Mouse (Mus musculus): ENCODE measurements around the gene Hip1r. TPM values are rescaled to one million over a fixed set of nuclear protein-coding genes. Genes with fewer than 3 reads are reported as not detected.

The Hip1r gene
- polyA plus RNA-seq, 1 experiment from 2014 or later = 13.5 TPM

DNA sequence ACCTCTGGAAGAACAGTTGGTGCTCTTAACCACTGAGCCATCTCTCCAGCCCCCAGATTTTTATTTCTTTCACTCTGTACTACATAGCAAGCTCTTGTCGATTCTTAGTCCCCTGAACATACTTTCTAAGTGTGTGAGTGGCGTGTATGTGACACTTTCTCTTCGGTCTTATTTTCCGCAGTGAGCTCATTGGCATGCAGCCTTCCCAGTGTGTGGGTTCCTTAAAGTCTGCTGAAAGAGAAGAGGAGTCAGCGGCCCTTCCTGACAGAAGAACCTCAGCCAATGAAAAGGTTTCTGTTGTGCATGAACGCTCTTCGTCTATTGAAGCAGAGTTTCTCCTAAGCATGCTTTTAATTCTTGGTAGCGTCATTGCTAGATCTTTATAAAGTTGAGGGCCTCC is 16.2 kb upstream of the Hip1r start:
- Histone ChIP-seq H3K9ac (replicated peaks) (no peak overlapping the region), H3K4me2 (ENCODE audit: low read depth, low read length) (no peak overlapping the region), H3K27ac (ENCODE audit: low read depth) (no peak overlapping the region), H3K4me1 (ENCODE audit: insufficient read depth) (peaks cover 5% of the 10 kb centered on the region; the same call in 1 of the 2 replicates), H3K4me3 (ENCODE audit: low read depth, low read length) (no peak overlapping the region), H3K36me3 (replicated peaks; ENCODE audit: insufficient read depth, low read length) (no peaks in the 10 kb centered on the region), H3K27me3 (ENCODE audit: insufficient read depth, low read length) (no peaks in the 10 kb centered on the region), H3K9me3 (ENCODE audit: low read length) (no peaks in the 10 kb centered on the region)
- ATAC-seq (no peak), DNase-seq (no peak)
- 92% methylated on average over 8 of the region's 8 CpGs for WGBS (ENCODE audit: insufficient replicate concordance)
- TF ChIP-seq EP300 (IDR thresholded peaks at IDR 0.05; ENCODE audit: low read depth) = no peak
- no peak for TF ChIP-seq CTCF (IDR thresholded peaks at IDR 0.05; ENCODE audit: low read depth)

DNA sequence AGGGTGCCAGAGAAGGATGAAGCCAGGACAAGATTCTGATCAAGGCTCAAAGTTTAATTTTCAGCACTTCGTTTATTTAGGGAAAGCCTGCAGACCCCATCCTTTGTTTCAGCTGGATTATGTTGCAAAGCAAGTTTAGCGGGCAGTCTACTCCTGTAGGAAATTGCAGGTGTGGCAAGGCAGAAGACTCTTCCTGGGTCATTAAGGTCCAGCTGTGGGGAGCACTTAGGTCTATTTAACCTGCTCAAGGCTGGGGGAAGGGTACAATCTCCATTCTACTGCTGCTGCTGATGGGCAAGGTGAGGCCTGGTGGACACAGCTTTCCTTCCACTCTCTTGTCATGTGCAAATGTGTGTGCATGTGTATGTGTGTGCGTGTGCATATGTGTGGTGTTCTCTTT is 14.4 kb upstream of the Hip1r start:
- no peak for ATAC-seq

DNA sequence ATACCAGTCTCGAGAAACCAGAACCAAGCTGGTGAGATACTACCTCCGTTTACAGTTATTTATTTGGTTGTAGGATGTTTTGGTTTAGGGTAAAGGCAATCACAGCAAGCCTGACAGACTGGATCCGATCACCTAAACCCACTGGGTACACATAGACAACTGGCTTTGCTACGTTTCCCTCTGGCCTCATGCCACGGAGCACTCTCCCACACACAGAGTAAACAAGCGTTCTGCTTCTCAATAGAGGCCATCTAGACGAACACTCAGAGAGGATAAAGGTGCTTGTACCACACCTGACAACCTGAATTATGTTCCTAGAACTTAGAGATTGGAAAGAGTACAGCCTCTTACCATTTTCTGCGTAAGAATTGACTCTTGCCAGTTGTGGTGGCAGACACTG is 13.3 kb upstream of the Hip1r start:
- ATAC-seq (no peak), DNase-seq (peak; percentile 45)
- H3K27ac ChIP-seq (ENCODE audit: low read depth) = no peak overlapping the region
- no peaks in the 10 kb centered on the region for H3K36me3 ChIP-seq (replicated peaks; ENCODE audit: insufficient read depth, low read length)
- H3K4me3 ChIP-seq (ENCODE audit: low read depth, low read length) = no peak overlapping the region
- H3K27me3 ChIP-seq (ENCODE audit: insufficient read depth, low read length) = no peaks in the 10 kb centered on the region
- H3K9me3 ChIP-seq (ENCODE audit: low read length) = no peaks in the 10 kb centered on the region
- peaks cover 2% of the 10 kb centered on the region; the same call in 1 of the 2 replicates for H3K4me1 ChIP-seq (ENCODE audit: insufficient read depth)
- H3K4me2 ChIP-seq (ENCODE audit: low read depth, low read length) = no peak overlapping the region
- H3K9ac ChIP-seq (replicated peaks) = no peak overlapping the region
- 60% methylated on average over 8 of the region's 8 CpGs for WGBS (ENCODE audit: insufficient replicate concordance)
- TF ChIP-seq CTCF (IDR thresholded peaks at IDR 0.05; ENCODE audit: low read depth) = no peak
- TF ChIP-seq EP300 (IDR thresholded peaks at IDR 0.05; ENCODE audit: low read depth) = no peak

More for the DNA sequence above, 14.4 kb upstream of the Hip1r start:
- H3K27ac ChIP-seq (ENCODE audit: low read depth) = no peak overlapping the region
- no peaks in the 10 kb centered on the region for H3K36me3 ChIP-seq (replicated peaks; ENCODE audit: insufficient read depth, low read length)
- no peak overlapping the region for H3K4me2 ChIP-seq (ENCODE audit: low read depth, low read length)
- no peak for TF ChIP-seq EP300 (IDR thresholded peaks at IDR 0.05; ENCODE audit: low read depth)
- TF ChIP-seq CTCF (IDR thresholded peaks at IDR 0.05; ENCODE audit: low read depth) = no peak
- H3K9me3 ChIP-seq (ENCODE audit: low read length) = no peaks in the 10 kb centered on the region
- no peak overlapping the region for H3K9ac ChIP-seq (replicated peaks)
- H3K27me3 ChIP-seq (ENCODE audit: insufficient read depth, low read length) = no peaks in the 10 kb centered on the region
- H3K4me3 ChIP-seq (ENCODE audit: low read depth, low read length) = no peak overlapping the region
- 77% methylated on average over 3 of the region's 3 CpGs for WGBS (ENCODE audit: insufficient replicate concordance)
- H3K4me1 ChIP-seq (ENCODE audit: insufficient read depth) = peaks cover 5% of the 10 kb centered on the region; the same call in 1 of the 2 replicates
- DNase-seq = no peak

DNA sequence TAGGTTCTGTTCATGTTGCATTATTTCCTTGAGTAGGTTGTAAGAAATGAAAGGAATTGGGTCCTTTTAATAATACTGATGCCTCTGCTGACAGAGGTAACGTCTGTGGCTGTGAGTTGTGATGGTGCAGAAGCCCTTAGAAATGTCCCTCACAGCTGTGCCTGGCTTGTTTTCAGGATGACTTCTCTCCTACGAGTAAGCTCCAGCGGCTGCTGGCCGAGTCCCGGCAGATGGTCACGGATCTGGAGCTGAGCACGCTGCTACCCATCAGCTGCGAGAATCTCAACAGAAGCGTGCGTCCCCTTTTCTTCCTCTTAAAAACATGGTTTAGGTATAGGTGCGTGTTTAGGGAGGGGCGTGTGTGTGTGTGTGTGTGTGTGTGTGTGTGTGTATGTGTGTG is 12.4 kb upstream of the Hip1r start:
- no peaks in the 10 kb centered on the region for H3K36me3 ChIP-seq (replicated peaks; ENCODE audit: insufficient read depth, low read length)
- H3K9me3 ChIP-seq (ENCODE audit: low read length) = no peaks in the 10 kb centered on the region
- H3K4me2 ChIP-seq (ENCODE audit: low read depth, low read length) = no peak overlapping the region
- WGBS (ENCODE audit: insufficient replicate concordance) = 87% methylated on average over 12 of the region's 12 CpGs
- no peak for TF ChIP-seq CTCF (IDR thresholded peaks at IDR 0.05; ENCODE audit: low read depth)
- TF ChIP-seq EP300 (IDR thresholded peaks at IDR 0.05; ENCODE audit: low read depth) = no peak
- H3K27ac ChIP-seq (ENCODE audit: low read depth) = no peak overlapping the region
- H3K9ac ChIP-seq (replicated peaks) = no peak overlapping the region
- ATAC-seq = no peak
- no peak overlapping the region for H3K4me3 ChIP-seq (ENCODE audit: low read depth, low read length)
- peaks cover 2% of the 10 kb centered on the region; the same call in 1 of the 2 replicates for H3K4me1 ChIP-seq (ENCODE audit: insufficient read depth)
- DNase-seq = no peak
- H3K27me3 ChIP-seq (ENCODE audit: insufficient read depth, low read length) = no peaks in the 10 kb centered on the region

DNA sequence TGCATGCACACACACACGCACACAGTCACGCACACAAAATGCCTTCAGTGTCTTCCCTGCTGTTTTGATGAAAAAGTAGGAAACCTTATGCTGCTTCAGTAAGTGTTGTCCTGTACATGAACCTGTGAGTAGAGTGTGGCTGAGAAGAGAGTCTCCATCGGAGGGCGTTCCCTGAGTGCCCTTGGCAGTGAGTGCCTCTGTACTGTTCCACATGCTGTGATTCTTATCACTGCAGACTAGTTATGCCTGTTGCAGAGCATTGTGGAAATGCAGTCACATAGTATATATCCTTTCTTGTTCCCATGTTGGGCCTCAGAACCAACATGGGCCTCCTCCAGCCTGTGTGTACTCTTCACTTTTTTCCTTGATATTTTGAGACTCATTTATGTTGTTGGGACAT is 9.2 kb upstream of the Hip1r start:
- no peak overlapping the region for H3K9ac ChIP-seq (replicated peaks)
- no peak for ATAC-seq
- H3K27me3 ChIP-seq (ENCODE audit: insufficient read depth, low read length) = no peaks in the 10 kb centered on the region

DNA sequence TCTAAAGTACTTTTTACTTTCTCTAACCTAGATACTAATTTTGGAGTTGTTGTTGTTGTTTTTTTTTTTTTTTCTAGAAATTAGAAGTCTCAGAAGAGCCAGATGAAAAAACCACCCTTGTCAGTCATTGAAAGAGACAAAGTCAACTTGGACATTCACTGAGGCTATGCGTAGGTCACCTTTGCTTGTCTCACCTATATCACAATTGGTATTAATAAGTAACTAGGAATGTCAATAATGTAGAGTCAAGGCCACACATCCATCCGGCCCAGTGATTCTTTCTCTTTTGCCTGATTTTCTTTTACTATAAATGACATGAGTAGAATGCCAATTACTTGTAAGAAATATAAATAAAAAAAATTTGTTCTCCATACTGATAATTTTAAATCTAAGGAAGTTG is 6.7 kb upstream of the Hip1r start:
- WGBS (ENCODE audit: insufficient replicate concordance) = 64% methylated on average over 2 of the region's 2 CpGs
- DNase-seq (no peak), ATAC-seq (peak; percentile 85)

More for the DNA sequence above, 9.2 kb upstream of the Hip1r start:
- no peak overlapping the region for H3K4me3 ChIP-seq (ENCODE audit: low read depth, low read length)
- no peaks in the 10 kb centered on the region; the same call in 1 of the 2 replicates for H3K4me1 ChIP-seq (ENCODE audit: insufficient read depth)
- H3K4me2 ChIP-seq (ENCODE audit: low read depth, low read length) = no peak overlapping the region
- DNase-seq = no peak
- TF ChIP-seq CTCF (IDR thresholded peaks at IDR 0.05; ENCODE audit: low read depth) (no peak), EP300 (IDR thresholded peaks at IDR 0.05; ENCODE audit: low read depth) (no peak)
- H3K9me3 ChIP-seq (ENCODE audit: low read length) = no peaks in the 10 kb centered on the region
- H3K36me3 ChIP-seq (replicated peaks; ENCODE audit: insufficient read depth, low read length) = no peaks in the 10 kb centered on the region
- 80% methylated on average over 4 of the region's 4 CpGs for WGBS (ENCODE audit: insufficient replicate concordance)
- no peak overlapping the region for H3K27ac ChIP-seq (ENCODE audit: low read depth)

DNA sequence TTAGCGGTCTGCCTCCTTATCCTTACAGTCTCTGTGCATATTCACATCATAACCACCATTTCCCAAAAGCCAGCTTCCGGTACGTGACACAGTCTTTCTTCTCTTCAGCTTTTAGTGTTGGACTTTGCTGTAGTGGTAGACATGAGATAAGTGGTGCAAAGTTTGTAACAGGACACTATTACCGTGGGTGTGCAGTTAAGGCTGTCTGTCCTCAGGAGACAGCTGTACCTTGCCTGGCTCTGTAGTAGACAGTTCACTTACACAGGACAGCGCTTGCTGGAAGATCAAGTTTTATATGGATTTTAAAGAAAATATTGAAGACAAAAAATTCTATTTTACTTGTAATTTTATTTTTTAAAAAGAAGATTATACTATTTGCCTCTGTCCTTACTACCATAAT is 5.0 kb upstream of the Hip1r start:
- DNase-seq = no peak
- 62% methylated on average over 5 of the region's 5 CpGs for WGBS (ENCODE audit: insufficient replicate concordance)
- no peak for ATAC-seq
- no peak overlapping the region for H3K4me2 ChIP-seq (ENCODE audit: low read depth, low read length)
- TF ChIP-seq EP300 (IDR thresholded peaks at IDR 0.05; ENCODE audit: low read depth) (no peak), CTCF (IDR thresholded peaks at IDR 0.05; ENCODE audit: low read depth) (no peak)
- no peak overlapping the region for H3K4me3 ChIP-seq (ENCODE audit: low read depth, low read length)
- no peaks in the 10 kb centered on the region for H3K36me3 ChIP-seq (replicated peaks; ENCODE audit: insufficient read depth, low read length)
- no peak overlapping the region for H3K9ac ChIP-seq (replicated peaks)
- peaks cover 6% of the 10 kb centered on the region; the same call in 1 of the 2 replicates for H3K27me3 ChIP-seq (ENCODE audit: insufficient read depth, low read length)
- peaks cover 3% of the 10 kb centered on the region; the same call in 1 of the 2 replicates for H3K4me1 ChIP-seq (ENCODE audit: insufficient read depth)
- H3K27ac ChIP-seq (ENCODE audit: low read depth) = no peak overlapping the region
- H3K9me3 ChIP-seq (ENCODE audit: low read length) = no peaks in the 10 kb centered on the region

More for the DNA sequence above, 6.7 kb upstream of the Hip1r start:
- Histone ChIP-seq H3K9me3 (ENCODE audit: low read length) (no peaks in the 10 kb centered on the region), H3K36me3 (replicated peaks; ENCODE audit: insufficient read depth, low read length) (no peaks in the 10 kb centered on the region), H3K9ac (replicated peaks) (no peak overlapping the region), H3K4me2 (ENCODE audit: low read depth, low read length) (no peak overlapping the region), H3K4me1 (ENCODE audit: insufficient read depth) (no peaks in the 10 kb centered on the region), H3K27me3 (ENCODE audit: insufficient read depth, low read length) (no peaks in the 10 kb centered on the region), H3K4me3 (ENCODE audit: low read depth, low read length) (no peak overlapping the region), H3K27ac (ENCODE audit: low read depth) (peak overlapping the region; percentile 74)
- no peak for TF ChIP-seq EP300 (IDR thresholded peaks at IDR 0.05; ENCODE audit: low read depth)
- TF ChIP-seq CTCF (IDR thresholded peaks at IDR 0.05; ENCODE audit: low read depth) = no peak

All from liver, postnatal 0 days (tissue).